Mouse (Mus musculus) cerebellum, adult 8-10 months (tissue): ENCODE data around the gene Rpa2.
"Not testable (repeated sequence)": the region's sequence is repeated elsewhere in the genome, so short reads cannot be mapped to it uniquely, and the experiment has no call there.

ENCODE experiments used
- DNase-seq: peaks from one replicate; pipeline ENCODE4 v3.0.0; 2022

Rpa2 gene

GRCm38 (mm10) chr4:132763125-132763524, 5.0 kb upstream of the Rpa2 start:
- not testable (repeated sequence) for DNase-seq

- DNase-seq, result no peak
Observed at GRCm38 (mm10) chr4:132771776-132772175, 3.6 kb downstream of the Rpa2 start.

GRCm38 (mm10) chr4:132774905-132775304, 6.8 kb downstream of the Rpa2 start:
- DNase-seq, result no peak

GRCm38 (mm10) chr4:132776764-132777163, 8.6 kb downstream of the Rpa2 start:
- DNase-seq, result peak; percentile 27

GRCm38 (mm10) chr4:132778562-132779201, 10.6 kb downstream of the Rpa2 start:
- no peak for DNase-seq

- DNase-seq, result no peak
Observed at GRCm38 (mm10) chr4:132780288-132780687, 12.2 kb downstream of the Rpa2 start.

- DNase-seq, result no peak
Observed at GRCm38 (mm10) chr4:132783732-132784131, 15.6 kb downstream of the Rpa2 start.

- DNase-seq, result no peak
Observed at GRCm38 (mm10) chr4:132785228-132785627, 17.1 kb downstream of the Rpa2 start.

GRCm38 (mm10) chr4:132789731-132790130, 21.6 kb downstream of the Rpa2 start:
- DNase-seq, result no peak

- DNase-seq, result not testable (repeated sequence)
Observed at GRCm38 (mm10) chr4:132793322-132794004, 25.3 kb downstream of the Rpa2 start.

- DNase-seq, result no peak
Observed at GRCm38 (mm10) chr4:132794028-132794427, 25.9 kb downstream of the Rpa2 start.

GRCm38 (mm10) chr4:132794760-132795159, 26.6 kb downstream of the Rpa2 start:
- no peak for DNase-seq

- DNase-seq, result no peak
Observed at GRCm38 (mm10) chr4:132795171-132795570, 27.0 kb downstream of the Rpa2 start.

GRCm38 (mm10) chr4:132796196-132796886, 28.2 kb downstream of the Rpa2 start, which contains the start of gene Themis2:
TSS of gene Themis2 (minus strand) at chr4:132796387.
- peak; percentile 9 for DNase-seq

- DNase-seq, result no peak
Observed at GRCm38 (mm10) chr4:132797461-132797860, 29.3 kb downstream of the Rpa2 start.

GRCm38 (mm10) chr4:132798028-132798427, 29.9 kb downstream of the Rpa2 start:
- DNase-seq, result no peak

- not testable (repeated sequence) for DNase-seq
Observed at GRCm38 (mm10) chr4:132798666-132799065, 30.5 kb downstream of the Rpa2 start.

GRCm38 (mm10) chr4:132799845-132800244, 31.7 kb downstream of the Rpa2 start:
- no peak for DNase-seq

- DNase-seq, result no peak
Observed at GRCm38 (mm10) chr4:132801176-132802077, 33.3 kb downstream of the Rpa2 start.

GRCm38 (mm10) chr4:132802171-132802637, 34.1 kb downstream of the Rpa2 start:
- DNase-seq, result no peak

GRCm38 (mm10) chr4:132803212-132803611, 35.1 kb downstream of the Rpa2 start:
- no peak for DNase-seq

GRCm38 (mm10) chr4:132803876-132804275, 35.7 kb downstream of the Rpa2 start:
- no peak for DNase-seq

GRCm38 (mm10) chr4:132804331-132804730, 36.2 kb downstream of the Rpa2 start:
- no peak for DNase-seq
